Mouse (Mus musculus) limb, embryonic 11.5 days (tissue): ENCODE data around the gene Pknox2. TPM values are rescaled to one million over a fixed set of nuclear protein-coding genes. Genes with fewer than 3 reads are reported as not detected.

Source experiments
- ATAC-seq: fragments of 200-750 bp; cut with Nextera tagmentation; 2 replicates; pipeline ENCODE4 v1.8.0; 2017; ENCODE audit warnings: low read depth; ENCODE audit not compliant: insufficient number of reproducible peaks, low FRiP score, low TSS enrichment
- DNase-seq: peaks from one replicate; pipeline ENCODE4 v3.0.0-alpha.2; 2015; ENCODE audit warnings: low spot score
- H3K27ac ChIP-seq: fragments of 300-500 bp; sonication (generic); replicated peaks from 2 replicates; pipeline ENCODE4 v1.5.1; 2014; ENCODE audit warnings: low read depth, mild to moderate bottlenecking, low read length
- H3K27me3 ChIP-seq: fragments of 300-500 bp; sonication (generic); 2 replicates; pipeline ENCODE4 v1.6.1; 2014; ENCODE audit warnings: mild to moderate bottlenecking, low read length, mixed read lengths; ENCODE audit not compliant: control insufficient read depth, insufficient read depth
- H3K36me3 ChIP-seq: fragments of 300-500 bp; sonication (generic); 2 replicates; pipeline ENCODE4 v1.6.1; 2014; ENCODE audit warnings: mild to moderate bottlenecking, low read length, moderate library complexity, mixed read lengths; ENCODE audit not compliant: control insufficient read depth, insufficient read depth
- H3K4me1 ChIP-seq: fragments of 300-500 bp; sonication (generic); 2 replicates; pipeline ENCODE4 v1.6.1; 2014; ENCODE audit warnings: low read length, mixed read lengths; ENCODE audit not compliant: control insufficient read depth, insufficient read depth
- H3K4me2 ChIP-seq: fragments of 300-500 bp; sonication (generic); 2 replicates; pipeline ENCODE4 v1.6.1; 2014; ENCODE audit warnings: low read depth, mild to moderate bottlenecking, moderate library complexity; ENCODE audit not compliant: severe bottlenecking
- H3K4me3 ChIP-seq: fragments of 300-500 bp; sonication (generic); 2 replicates; pipeline ENCODE4 v1.5.1; 2014; ENCODE audit warnings: low read depth, low read length
- H3K9ac ChIP-seq: fragments of 300-500 bp; sonication (generic); 2 replicates; pipeline ENCODE4 v1.6.1; 2014; ENCODE audit warnings: mild to moderate bottlenecking, low read length
- H3K9me3 ChIP-seq: fragments of 300-500 bp; sonication (generic); 2 replicates; pipeline ENCODE4 v1.6.1; 2016; ENCODE audit warnings: low read length; ENCODE audit not compliant: control insufficient read depth
- WGBS: fragments of 180-500 bp; shearing (Covaris S2); extraction: QIAGEN DNeasy Blood & Tissue Kit; methylation state at CpG from one replicate; pipeline ENCODE4 v1.1.7; 2014; 5-methylcytosine and 5-hydroxymethylcytosine counted together
- polyA plus RNA-seq: library from polyadenylated mRNA; unstranded; fragments of >200 nt; fragmentation: Nextera tagmentation; extraction: Ambion mirVana; gene quantifications from 2 replicates; pipeline ENCODE4 v1.2.1, GENCODE M21; 2014

The Pknox2 gene
- polyA plus RNA-seq, 1 experiment from 2014 or later = 11.3 TPM

GRCm38 (mm10) chr9:37104249-37104648, 43.0 kb downstream of the Pknox2 start:
- Histone ChIP-seq H3K27me3 (no peaks in the 10 kb centered on the region), H3K9ac (no peak overlapping the region), H3K4me3 (no peak overlapping the region), H3K9me3 (no peaks in the 10 kb centered on the region), H3K36me3 (no peaks in the 10 kb centered on the region), H3K4me1 (no peaks in the 10 kb centered on the region), H3K4me2 (no peak overlapping the region), H3K27ac (no peak overlapping the region)
- DNase-seq (no peak), ATAC-seq (no peak)
- WGBS = 69% methylated on average over 3 of the region's 3 CpGs

GRCm38 (mm10) chr9:37103778-37104177, 43.4 kb downstream of the Pknox2 start:
- Histone ChIP-seq H3K36me3 (no peaks in the 10 kb centered on the region), H3K4me1 (no peaks in the 10 kb centered on the region), H3K9ac (no peak overlapping the region), H3K27me3 (no peaks in the 10 kb centered on the region), H3K27ac (no peak overlapping the region), H3K4me2 (no peak overlapping the region), H3K4me3 (no peak overlapping the region), H3K9me3 (no peaks in the 10 kb centered on the region)
- 64% methylated on average over 5 of the region's 5 CpGs for WGBS
- DNase-seq (no peak), ATAC-seq (no peak)

- Histone ChIP-seq H3K4me2 (no peak overlapping the region), H3K27ac (no peak overlapping the region), H3K27me3 (no peaks in the 10 kb centered on the region), H3K9ac (no peak overlapping the region), H3K4me1 (no peaks in the 10 kb centered on the region), H3K36me3 (no peaks in the 10 kb centered on the region), H3K4me3 (no peak overlapping the region), H3K9me3 (no peaks in the 10 kb centered on the region)
- WGBS = 69% methylated on average over 11 of the region's 11 CpGs
- ATAC-seq (no peak), DNase-seq (no peak)
These were observed 45.9 kb downstream of the Pknox2 start for GRCm38 (mm10) chr9:37101059-37101940.

DNA sequence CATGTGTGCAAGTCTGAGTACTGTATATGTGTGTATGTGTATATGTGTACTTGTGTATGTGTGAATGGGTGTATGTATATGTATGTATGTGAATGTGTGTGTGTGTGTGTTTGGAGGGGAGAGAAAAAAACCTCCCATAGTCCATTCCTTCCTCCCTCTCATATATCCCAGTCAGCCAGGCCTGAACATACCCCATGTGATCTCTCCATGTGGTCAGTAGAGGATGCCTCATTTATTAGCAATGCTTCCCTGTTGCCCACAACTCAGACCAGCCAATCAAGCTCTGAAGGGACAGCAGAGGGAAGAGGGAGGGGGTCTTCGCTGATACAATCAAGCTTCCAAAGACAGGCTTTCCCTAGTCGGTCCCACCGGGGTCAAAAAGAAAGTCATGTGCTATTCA, 47.6 kb downstream of the Pknox2 start:
- no peak overlapping the region for H3K4me3 ChIP-seq
- peaks cover 5% of the 10 kb centered on the region for H3K4me1 ChIP-seq
- ATAC-seq = no peak
- 85% methylated on average over 3 of the region's 3 CpGs for WGBS
- H3K27ac ChIP-seq = no peak overlapping the region
- no peaks in the 10 kb centered on the region for H3K9me3 ChIP-seq
- DNase-seq = no peak
- no peaks in the 10 kb centered on the region for H3K27me3 ChIP-seq
- H3K9ac ChIP-seq = no peak overlapping the region
- no peaks in the 10 kb centered on the region for H3K36me3 ChIP-seq
- no peak overlapping the region for H3K4me2 ChIP-seq

DNA sequence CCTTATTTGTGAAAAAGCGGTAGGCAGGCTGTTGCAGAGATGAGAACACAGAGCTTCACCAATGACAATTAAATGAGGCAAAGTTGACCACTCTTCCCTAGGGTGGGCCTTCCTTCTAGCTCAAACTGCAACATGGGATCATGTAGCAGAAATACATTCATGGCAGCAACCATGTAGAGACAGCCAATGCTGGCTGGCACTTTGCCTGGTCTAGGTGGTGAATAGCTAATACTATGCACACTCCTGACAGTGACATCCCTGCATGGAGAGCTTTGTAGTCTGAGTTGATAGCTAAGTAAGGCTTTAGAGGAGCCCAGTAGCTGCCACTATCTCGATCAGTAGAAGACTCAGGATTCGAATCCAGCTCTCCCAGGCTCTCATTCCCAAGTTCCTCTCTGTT, 48.6 kb downstream of the Pknox2 start:
- Histone ChIP-seq H3K4me1 (peaks cover 9% of the 10 kb centered on the region), H3K27me3 (no peaks in the 10 kb centered on the region)

GRCm38 (mm10) chr9:37094230-37094990, 52.8 kb downstream of the Pknox2 start:
- Histone ChIP-seq H3K4me3 (no peak overlapping the region), H3K9me3 (no peaks in the 10 kb centered on the region), H3K9ac (no peak overlapping the region), H3K27me3 (no peaks in the 10 kb centered on the region), H3K36me3 (no peaks in the 10 kb centered on the region), H3K4me2 (no peak overlapping the region), H3K27ac (no peak overlapping the region), H3K4me1 (peaks cover 25% of the 10 kb centered on the region)
- no peak for ATAC-seq
- DNase-seq = no peak
- WGBS = 26% methylated on average over 11 of the region's 11 CpGs

More for the DNA sequence above, 48.6 kb downstream of the Pknox2 start:
- no peak overlapping the region for H3K4me2 ChIP-seq
- no peaks in the 10 kb centered on the region for H3K9me3 ChIP-seq
- H3K36me3 ChIP-seq = no peaks in the 10 kb centered on the region
- no peak for ATAC-seq
- H3K9ac ChIP-seq = no peak overlapping the region
- 90% methylated on average over 3 of the region's 3 CpGs for WGBS
- H3K27ac ChIP-seq = no peak overlapping the region
- no peak overlapping the region for H3K4me3 ChIP-seq
- no peak for DNase-seq

- Histone ChIP-seq H3K4me2 (no peak overlapping the region), H3K27ac (peak overlapping the region; percentile 36; the same call in 1 of the 2 replicates), H3K36me3 (no peaks in the 10 kb centered on the region), H3K27me3 (no peaks in the 10 kb centered on the region), H3K9ac (no peak overlapping the region), H3K9me3 (no peaks in the 10 kb centered on the region), H3K4me3 (no peak overlapping the region), H3K4me1 (peaks cover 25% of the 10 kb centered on the region)
- WGBS = 2% methylated on average over 5 of the region's 5 CpGs
- DNase-seq (peak; percentile 59), ATAC-seq (no peak)
These were observed 54.1 kb downstream of the Pknox2 start for GRCm38 (mm10) chr9:37093086-37093485.

- Histone ChIP-seq H3K27ac (no peak overlapping the region), H3K4me3 (no peak overlapping the region), H3K9ac (no peak overlapping the region), H3K27me3 (no peaks in the 10 kb centered on the region), H3K36me3 (no peaks in the 10 kb centered on the region), H3K4me2 (no peak overlapping the region), H3K9me3 (no peaks in the 10 kb centered on the region), H3K4me1 (peaks cover 25% of the 10 kb centered on the region)
- DNase-seq (no peak), ATAC-seq (no peak)
- WGBS = 43% methylated on average over 6 of the region's 6 CpGs
These were observed 57.1 kb downstream of the Pknox2 start for GRCm38 (mm10) chr9:37089894-37090652.
